Mouse (Mus musculus) midbrain, embryonic 14.5 days (tissue): ENCODE measurements around the gene Pdrg1. TPM values are rescaled to one million over a fixed set of nuclear protein-coding genes. Genes with fewer than 3 reads are reported as not detected.
A peak's percentile ranks its signal among the peaks of the same experiment; 100 is the strongest.

Experiments
- ATAC-seq: fragments of 200-750 bp; cut with Nextera tagmentation; 2 replicates; pipeline ENCODE4 v1.8.0; 2017; ENCODE audit warnings: moderate number of reproducible peaks, moderate library complexity; ENCODE audit not compliant: low FRiP score, low TSS enrichment
- DNase-seq: peaks from one replicate; pipeline ENCODE4 v3.0.0-alpha.2; 2015
- H3K27ac ChIP-seq: fragments of 300-500 bp; sonication (generic); replicated peaks from 2 replicates; pipeline ENCODE4 v1.5.1; 2014; ENCODE audit warnings: mild to moderate bottlenecking, low read depth, low read length, moderate library complexity
- H3K27me3 ChIP-seq: fragments of 300-500 bp; sonication (generic); 2 replicates; pipeline ENCODE4 v1.6.1; 2014; ENCODE audit warnings: low read length, control low read depth, mixed read lengths; ENCODE audit not compliant: control insufficient read depth, insufficient read depth
- H3K36me3 ChIP-seq: fragments of 300-500 bp; sonication (generic); 2 replicates; pipeline ENCODE4 v1.6.1; 2014; ENCODE audit warnings: low read length, control low read depth; ENCODE audit not compliant: control insufficient read depth, insufficient read depth
- H3K4me1 ChIP-seq: fragments of 300-500 bp; sonication (generic); 2 replicates; pipeline ENCODE4 v1.6.1; 2014; ENCODE audit warnings: mild to moderate bottlenecking, antibody characterized with exemption, low read length, control low read depth; ENCODE audit not compliant: control insufficient read depth, insufficient read depth
- H3K4me2 ChIP-seq: fragments of 300-500 bp; sonication (generic); 2 replicates; pipeline ENCODE4 v1.6.1; 2014; ENCODE audit warnings: mild to moderate bottlenecking, low read length, moderate library complexity
- H3K4me3 ChIP-seq: fragments of 300-500 bp; sonication (generic); replicated peaks from 2 replicates; pipeline ENCODE4 v1.5.1; 2014; ENCODE audit warnings: low read depth, low read length
- H3K9ac ChIP-seq: fragments of 300-500 bp; sonication (generic); replicated peaks from 2 replicates; pipeline ENCODE4 v1.6.1; 2014; ENCODE audit warnings: mild to moderate bottlenecking, low read length, moderate library complexity
- H3K9me3 ChIP-seq: fragments of 300-500 bp; sonication (generic); 2 replicates; pipeline ENCODE4 v1.6.1; 2016; ENCODE audit warnings: low read length, control low read depth, mixed read lengths; ENCODE audit not compliant: control insufficient read depth
- WGBS: fragments of 180-500 bp; shearing (Covaris S2); extraction: QIAGEN DNeasy Blood & Tissue Kit; methylation state at CpG from one replicate; pipeline ENCODE4 v1.1.7; 2014; 5-methylcytosine and 5-hydroxymethylcytosine counted together
- polyA plus RNA-seq: library from polyadenylated mRNA; unstranded; fragments of >200 nt; fragmentation: Nextera tagmentation; extraction: Ambion mirVana; gene quantifications from 2 replicates; pipeline ENCODE4 v1.2.1, GENCODE M21; 2014

Pdrg1 gene
- polyA plus RNA-seq, 1 experiment from 2014 or later = 117 TPM

GRCm38 (mm10) chr2:153033545-153034230, 18.5 kb upstream of the Pdrg1 start:
- peak overlapping the region; percentile 69 for H3K4me3 ChIP-seq
- H3K27ac ChIP-seq = 0 out of 2 replicates have a peak overlapping the region, but pooled peaks have one; percentile 49
- peak overlapping the region; percentile 83 for H3K4me2 ChIP-seq
- no peaks in the 10 kb centered on the region for H3K36me3 ChIP-seq
- no peaks in the 10 kb centered on the region for H3K9me3 ChIP-seq
- 72% methylated on average over 5 of the region's 5 CpGs for WGBS
- no peak for DNase-seq
- H3K4me1 ChIP-seq = peaks cover 46% of the 10 kb centered on the region
- ATAC-seq = no peak
- no peaks in the 10 kb centered on the region for H3K27me3 ChIP-seq
- peak overlapping the region; percentile 76 for H3K9ac ChIP-seq

GRCm38 (mm10) chr2:153032973-153033372, 17.7 kb upstream of the Pdrg1 start:
- ATAC-seq (no peak), DNase-seq (no peak)
- no peaks in the 10 kb centered on the region for H3K27me3 ChIP-seq
- peak overlapping the region; percentile 69 for H3K4me3 ChIP-seq
- peak overlapping the region; percentile 76 for H3K9ac ChIP-seq
- 0 out of 2 replicates have a peak overlapping the region, but pooled peaks have one; percentile 49 for H3K27ac ChIP-seq
- WGBS = 11% methylated on average over 4 of the region's 4 CpGs
- peak overlapping the region; percentile 83 for H3K4me2 ChIP-seq
- no peaks in the 10 kb centered on the region for H3K36me3 ChIP-seq
- no peaks in the 10 kb centered on the region for H3K9me3 ChIP-seq
- H3K4me1 ChIP-seq = peaks cover 45% of the 10 kb centered on the region

GRCm38 (mm10) chr2:153032083-153032842, 17.0 kb upstream of the Pdrg1 start:
- Histone ChIP-seq H3K27me3 (no peaks in the 10 kb centered on the region), H3K9ac (peak overlapping the region; percentile 76), H3K36me3 (no peaks in the 10 kb centered on the region), H3K4me1 (peaks cover 43% of the 10 kb centered on the region), H3K9me3 (no peaks in the 10 kb centered on the region), H3K27ac (peak overlapping the region; percentile 93), H3K4me3 (peak overlapping the region; percentile 69), H3K4me2 (peak overlapping the region; percentile 83)
- 2% methylated on average over 56 of the region's 58 CpGs for WGBS
- DNase-seq (peak; percentile 79), ATAC-seq (peak; percentile 62; the same call in 1 of the 2 replicates)

- Histone ChIP-seq H3K36me3 (no peaks in the 10 kb centered on the region), H3K4me1 (peaks cover 40% of the 10 kb centered on the region), H3K9me3 (no peaks in the 10 kb centered on the region), H3K4me3 (peak within 1 kb of the TSS; percentile 69), H3K9ac (peak within 1 kb of the TSS; percentile 76), H3K4me2 (peak within 1 kb of the TSS; percentile 83), H3K27me3 (no peaks in the 10 kb centered on the region), H3K27ac (peak within 1 kb of the TSS; percentile 93)
- DNase-seq (peak; percentile 88), ATAC-seq (peak; percentile 88)
- WGBS = 2% methylated on average over 51 of the region's 54 CpGs
These were observed 16.2 kb upstream of the Pdrg1 start, which contains the start of gene Xkr7 for GRCm38 (mm10) chr2:153031126-153032082. TSS of gene Xkr7 (plus strand) at chr2:153031852.

- no peak for ATAC-seq
- Histone ChIP-seq H3K4me2 (peak overlapping the region; percentile 83), H3K9ac (peak overlapping the region; percentile 76; the same call in 1 of the 2 replicates), H3K27me3 (no peaks in the 10 kb centered on the region), H3K27ac (peak overlapping the region; percentile 93), H3K36me3 (no peaks in the 10 kb centered on the region), H3K4me3 (peak overlapping the region; percentile 69; the same call in 1 of the 2 replicates), H3K4me1 (peaks cover 35% of the 10 kb centered on the region), H3K9me3 (no peaks in the 10 kb centered on the region)
- no peak for DNase-seq
- 12% methylated on average over 4 of the region's 4 CpGs for WGBS
These were observed 15.2 kb upstream of the Pdrg1 start for GRCm38 (mm10) chr2:153030422-153030821.

GRCm38 (mm10) chr2:153027501-153027900, 12.3 kb upstream of the Pdrg1 start:
- no peak overlapping the region for H3K27ac ChIP-seq
- no peak overlapping the region for H3K9ac ChIP-seq
- H3K36me3 ChIP-seq = no peaks in the 10 kb centered on the region
- H3K27me3 ChIP-seq = no peaks in the 10 kb centered on the region
- H3K4me1 ChIP-seq = peaks cover 8% of the 10 kb centered on the region
- 39% methylated on average over 4 of the region's 4 CpGs for WGBS
- no peak for ATAC-seq
- H3K4me2 ChIP-seq = no peak overlapping the region
- no peak for DNase-seq
- H3K4me3 ChIP-seq = no peak overlapping the region
- H3K9me3 ChIP-seq = no peaks in the 10 kb centered on the region

- DNase-seq (no peak), ATAC-seq (no peak)
- Histone ChIP-seq H3K4me3 (no peak overlapping the region), H3K9ac (no peak overlapping the region), H3K4me1 (peaks cover 7% of the 10 kb centered on the region), H3K9me3 (no peaks in the 10 kb centered on the region), H3K4me2 (no peak overlapping the region), H3K27me3 (no peaks in the 10 kb centered on the region), H3K36me3 (no peaks in the 10 kb centered on the region), H3K27ac (no peak overlapping the region)
- WGBS = 82% methylated on average over 7 of the region's 7 CpGs
These were observed 10.8 kb upstream of the Pdrg1 start for GRCm38 (mm10) chr2:153026052-153026451.

- Histone ChIP-seq H3K9ac (no peak overlapping the region), H3K27ac (no peak overlapping the region), H3K4me2 (no peak overlapping the region), H3K36me3 (no peaks in the 10 kb centered on the region), H3K4me3 (no peak overlapping the region), H3K4me1 (no peaks in the 10 kb centered on the region), H3K27me3 (no peaks in the 10 kb centered on the region), H3K9me3 (no peaks in the 10 kb centered on the region)
- ATAC-seq = no peak
- 68% methylated on average over 4 of the region's 4 CpGs for WGBS
- no peak for DNase-seq
These were observed 7.6 kb upstream of the Pdrg1 start for GRCm38 (mm10) chr2:153022855-153023254.
